Mouse (Mus musculus) intestine, embryonic 16.5 days (tissue): ENCODE data around the gene Dolpp1. TPM values are rescaled to one million over a fixed set of nuclear protein-coding genes. Genes with fewer than 3 reads are reported as not detected.

ENCODE experiments used
- ATAC-seq: fragments of 200-750 bp; cut with Nextera tagmentation; 2 replicates; pipeline ENCODE4 v1.8.0; 2017; ENCODE audit warnings: moderate TSS enrichment, moderate library complexity
- H3K27ac ChIP-seq: fragments of 300-500 bp; sonication (generic); 2 replicates; pipeline ENCODE4 v1.5.1; 2014; ENCODE audit warnings: mild to moderate bottlenecking, low read length
- H3K27me3 ChIP-seq: fragments of 300-500 bp; sonication (generic); replicated peaks from 2 replicates; pipeline ENCODE4 v1.6.1; 2014; ENCODE audit warnings: low read length, control low read depth, mixed read lengths; ENCODE audit not compliant: control insufficient read depth, insufficient read depth
- H3K36me3 ChIP-seq: fragments of 300-500 bp; sonication (generic); 2 replicates; pipeline ENCODE4 v1.6.1; 2014; ENCODE audit warnings: low read length, control low read depth; ENCODE audit not compliant: control insufficient read depth, insufficient read depth
- H3K4me1 ChIP-seq: fragments of 300-500 bp; sonication (generic); 2 replicates; pipeline ENCODE4 v1.6.1; 2014; ENCODE audit warnings: low read length, control low read depth, mixed read lengths; ENCODE audit not compliant: control insufficient read depth, insufficient read depth
- H3K4me2 ChIP-seq: fragments of 300-500 bp; sonication (generic); 2 replicates; pipeline ENCODE4 v1.6.1; 2014; ENCODE audit warnings: low read depth, low read length, control low read depth
- H3K4me3 ChIP-seq: fragments of 300-500 bp; sonication (generic); 2 replicates; pipeline ENCODE4 v1.5.1; 2014; ENCODE audit warnings: mild to moderate bottlenecking, low read length
- H3K9ac ChIP-seq: fragments of 300-500 bp; sonication (generic); 2 replicates; pipeline ENCODE4 v1.6.1; 2014; ENCODE audit warnings: low read depth, low read length
- H3K9me3 ChIP-seq: fragments of 300-500 bp; sonication (generic); 2 replicates; pipeline ENCODE4 v1.6.1; 2016; ENCODE audit warnings: low read length, control low read depth; ENCODE audit not compliant: control insufficient read depth
- WGBS: fragments of 180-500 bp; shearing (Covaris S2); extraction: QIAGEN DNeasy Blood & Tissue Kit; methylation state at CpG from one replicate; pipeline ENCODE4 v1.1.7; 2014; 5-methylcytosine and 5-hydroxymethylcytosine counted together
- polyA plus RNA-seq: library from polyadenylated mRNA; unstranded; fragments of >200 nt; fragmentation: Nextera tagmentation; extraction: Ambion mirVana; gene quantifications from 2 replicates; pipeline ENCODE4 v1.2.1, GENCODE M21; 2015

The Dolpp1 gene
- polyA plus RNA-seq, 1 experiment from 2014 or later, result 59.4 TPM

GRCm38 (mm10) chr2:30357552-30358510 lies 34.2 kb upstream of the Dolpp1 start:
- Histone ChIP-seq H3K9ac (peak overlapping the region; percentile 82), H3K27me3 (no peaks in the 10 kb centered on the region), H3K4me2 (peak overlapping the region; percentile 93), H3K4me3 (peak overlapping the region; percentile 73), H3K27ac (peak overlapping the region; percentile 34), H3K36me3 (peaks cover 7% of the 10 kb centered on the region; the same call in 1 of the 2 replicates), H3K9me3 (no peaks in the 10 kb centered on the region), H3K4me1 (peaks cover 34% of the 10 kb centered on the region)
- ATAC-seq, result peak; percentile 4; the same call in 1 of the 2 replicates
- WGBS, result 47% methylated on average over 8 of the region's 8 CpGs

GRCm38 (mm10) chr2:30358533-30359531 lies 33.2 kb upstream of the Dolpp1 start, which contains the start of gene Sh3glb2:
Gene Sh3glb2, minus strand, starts transcription at chr2:30359337.
- Histone ChIP-seq H3K9ac (peak within 1 kb of the TSS; percentile 82), H3K4me1 (peaks cover 34% of the 10 kb centered on the region), H3K36me3 (no peaks in the 10 kb centered on the region), H3K4me3 (peak within 1 kb of the TSS; percentile 73), H3K9me3 (no peaks in the 10 kb centered on the region), H3K27me3 (no peaks in the 10 kb centered on the region), H3K4me2 (peak within 1 kb of the TSS; percentile 93), H3K27ac (peak within 1 kb of the TSS; percentile 69)
- peak; percentile 68 for ATAC-seq
- WGBS, result 1% methylated on average over 68 of the region's 73 CpGs

- no peak overlapping the region; the same call in 1 of the 2 replicates for H3K4me2 ChIP-seq
- no peaks in the 10 kb centered on the region for H3K9me3 ChIP-seq
- 49% methylated on average over 10 of the region's 10 CpGs for WGBS
- no peak overlapping the region for H3K4me3 ChIP-seq
- no peaks in the 10 kb centered on the region for H3K27me3 ChIP-seq
- H3K4me1 ChIP-seq, result peaks cover 44% of the 10 kb centered on the region
- H3K9ac ChIP-seq, result peak overlapping the region; percentile 5; the same call in 1 of the 2 replicates
- peak overlapping the region; percentile 55; the same call in 1 of the 2 replicates for H3K27ac ChIP-seq
- ATAC-seq, result no peak
- H3K36me3 ChIP-seq, result no peaks in the 10 kb centered on the region
Observed at GRCm38 (mm10) chr2:30360626-30361025, 31.4 kb upstream of the Dolpp1 start.

- no peaks in the 10 kb centered on the region for H3K9me3 ChIP-seq
- WGBS, result 73% methylated on average over 5 of the region's 5 CpGs
Observed at GRCm38 (mm10) chr2:30362865-30363264, 29.2 kb upstream of the Dolpp1 start.

GRCm38 (mm10) chr2:30363773-30364650 lies 28.0 kb upstream of the Dolpp1 start, which contains the start of gene Miga2:
Gene Miga2, plus strand, starts transcription at chr2:30364233.
- peaks cover 6% of the 10 kb centered on the region; the same call in 1 of the 2 replicates for H3K36me3 ChIP-seq
- H3K4me3 ChIP-seq, result peak within 1 kb of the TSS; percentile 94
- H3K27ac ChIP-seq, result peak within 1 kb of the TSS; percentile 78
- no peaks in the 10 kb centered on the region for H3K27me3 ChIP-seq
- H3K4me2 ChIP-seq, result peak within 1 kb of the TSS; percentile 86
- ATAC-seq, result peak; percentile 98
- WGBS, result under 1% methylated on average over 54 of the region's 54 CpGs
- peaks cover 17% of the 10 kb centered on the region for H3K4me1 ChIP-seq
- H3K9me3 ChIP-seq, result no peaks in the 10 kb centered on the region
- peak within 1 kb of the TSS; percentile 83 for H3K9ac ChIP-seq

More at GRCm38 (mm10) chr2:30362865-30363264, 29.2 kb upstream of the Dolpp1 start:
- Histone ChIP-seq H3K4me3 (no peak overlapping the region), H3K27ac (no peak overlapping the region), H3K9ac (no peak overlapping the region), H3K4me1 (peaks cover 26% of the 10 kb centered on the region), H3K4me2 (no peak overlapping the region), H3K27me3 (no peaks in the 10 kb centered on the region), H3K36me3 (no peaks in the 10 kb centered on the region)
- no peak for ATAC-seq

GRCm38 (mm10) chr2:30365281-30366069 lies 26.6 kb upstream of the Dolpp1 start:
- WGBS, result 86% methylated on average over 2 of the region's 2 CpGs
- H3K36me3 ChIP-seq, result peaks cover 9% of the 10 kb centered on the region
- H3K4me3 ChIP-seq, result peak overlapping the region; percentile 94
- ATAC-seq, result no peak
- no peak overlapping the region for H3K27ac ChIP-seq
- no peaks in the 10 kb centered on the region for H3K9me3 ChIP-seq
- H3K27me3 ChIP-seq, result no peaks in the 10 kb centered on the region
- H3K4me2 ChIP-seq, result peak overlapping the region; percentile 86
- peak overlapping the region; percentile 83; the same call in 1 of the 2 replicates for H3K9ac ChIP-seq
- peaks cover 14% of the 10 kb centered on the region for H3K4me1 ChIP-seq

- Histone ChIP-seq H3K4me3 (no peak overlapping the region), H3K36me3 (peaks cover 10% of the 10 kb centered on the region), H3K27me3 (no peaks in the 10 kb centered on the region), H3K9me3 (no peaks in the 10 kb centered on the region), H3K27ac (no peak overlapping the region), H3K4me2 (no peak overlapping the region), H3K9ac (no peak overlapping the region), H3K4me1 (peaks cover 11% of the 10 kb centered on the region)
- ATAC-seq, result no peak
- 75% methylated on average over 5 of the region's 5 CpGs for WGBS
Observed at GRCm38 (mm10) chr2:30366203-30366602, 25.9 kb upstream of the Dolpp1 start.

GRCm38 (mm10) chr2:30371544-30371943 lies 20.5 kb upstream of the Dolpp1 start:
- H3K36me3 ChIP-seq, result peaks cover 23% of the 10 kb centered on the region
- no peak overlapping the region for H3K4me3 ChIP-seq
- H3K4me2 ChIP-seq, result no peak overlapping the region
- no peak overlapping the region for H3K27ac ChIP-seq
- no peak overlapping the region for H3K9ac ChIP-seq
- H3K4me1 ChIP-seq, result no peaks in the 10 kb centered on the region
- H3K9me3 ChIP-seq, result no peaks in the 10 kb centered on the region
- no peak for ATAC-seq
- H3K27me3 ChIP-seq, result no peaks in the 10 kb centered on the region
- WGBS, result 97% methylated on average over 8 of the region's 8 CpGs
